Mouse (Mus musculus): ENCODE measurements at regions not wholly inside any gene's neighbourhood (a gene's known extent, or its start where the extent isn't known, plus 50 kb on each side); places are given as distances from the start of the nearest gene placed in this dataset.

GRCm38 (mm10) chr12:107748481-107749380 lies 254.7 kb downstream of the Bcl11b start:
- TF ChIP-seq CTCF (IDR thresholded peaks at IDR 0.05; ENCODE audit: extremely low read depth, insufficient read depth, low read length) (no peak), POLR2A (IDR thresholded peaks at IDR 0.05; ENCODE audit: extremely low read depth, insufficient read depth, low read length) (no peak)

Measured in cortical plate, adult 2 months (tissue).